Mouse (Mus musculus) T-helper 17 cell (primary cell): ENCODE measurements around the gene Cpeb2.

Experiments used
- in situ Hi-C, 2 experiments: fragments of 300-600 bp; cut with MboI, MseI; formaldehyde crosslinking; loops; 1 replicate in 1 of 2; 2 replicates in 1 of 2; pipeline ENCODE4 v1.15.1; 2025; ENCODE audit warnings: high pct_unique_total_duplicates in 2 of 2

The Cpeb2 gene

GRCm38 (mm10) chr5:43305449-43305848 is 72.5 kb downstream of the Cpeb2 start:
- in situ Hi-C loops = no loop called here

- in situ Hi-C loops = no loop called here
Observed at GRCm38 (mm10) chr5:43309961-43310360, 77.0 kb downstream of the Cpeb2 start.

GRCm38 (mm10) chr5:43324311-43324862 is 91.4 kb downstream of the Cpeb2 start:
- in situ Hi-C loops = no loop called here

DNA sequence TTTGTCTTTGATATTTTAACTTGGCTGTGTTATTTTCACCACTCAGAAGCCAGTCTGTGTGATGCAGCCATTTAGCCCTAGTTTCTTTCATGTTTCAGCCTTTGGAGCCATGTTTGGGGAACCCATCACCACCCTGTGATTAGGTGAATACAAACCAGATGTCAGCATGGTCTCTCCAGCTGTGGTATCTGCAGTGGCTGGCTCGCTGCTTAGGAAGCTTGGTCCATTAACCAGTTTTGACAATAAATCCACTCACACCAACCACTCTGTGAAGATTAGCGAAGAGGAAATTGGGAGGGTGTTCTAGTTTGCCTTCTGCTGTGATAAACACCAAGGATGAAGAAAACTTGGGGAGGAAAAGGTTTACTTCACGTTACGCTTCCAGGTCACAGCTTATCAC is 92.6 kb downstream of the Cpeb2 start:
- in situ Hi-C loops = no loop called here

- in situ Hi-C loops = no loop called here
Observed at GRCm38 (mm10) chr5:43328579-43328978, 95.6 kb downstream of the Cpeb2 start.

GRCm38 (mm10) chr5:43330260-43330659 is 97.3 kb downstream of the Cpeb2 start:
- in situ Hi-C loops = no loop called here

GRCm38 (mm10) chr5:43334469-43334868 is 101.5 kb downstream of the Cpeb2 start:
- in situ Hi-C loops = no loop called here

- in situ Hi-C loops = no loop called here
Observed at GRCm38 (mm10) chr5:43337212-43337611, 104.2 kb downstream of the Cpeb2 start.

DNA sequence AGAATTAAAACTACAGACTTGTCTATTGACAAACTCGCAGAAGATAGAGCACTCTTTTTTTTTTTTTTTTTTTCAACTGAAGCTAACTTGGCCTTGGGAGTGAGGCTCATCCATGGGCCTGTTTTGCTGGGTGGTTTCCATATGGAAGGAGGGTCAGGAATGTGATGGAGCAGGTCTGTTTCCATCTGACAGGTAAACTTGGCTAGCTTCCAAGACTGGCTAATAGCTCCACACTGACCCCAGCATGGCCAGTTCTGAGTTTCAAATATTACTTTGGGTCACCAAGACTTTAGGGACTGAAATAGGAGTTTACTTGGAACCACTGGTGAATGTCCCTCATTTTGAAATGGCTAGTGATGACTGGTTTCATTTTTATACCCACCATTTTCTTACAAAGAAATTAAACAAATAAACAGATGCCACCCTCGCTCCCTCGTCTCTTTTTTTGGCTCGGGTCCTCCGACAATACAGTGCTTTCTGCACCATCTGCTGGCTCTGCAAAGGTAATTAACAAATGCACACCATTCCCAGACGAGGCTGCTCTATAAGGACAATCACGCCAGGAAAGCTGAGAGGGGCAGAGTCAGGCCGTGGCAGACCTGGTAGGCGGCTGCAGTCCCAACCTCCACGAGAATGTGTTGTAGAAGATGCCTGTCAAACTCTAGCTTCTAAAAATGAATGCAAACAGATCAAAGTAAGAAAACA is 106.0 kb downstream of the Cpeb2 start:
- in situ Hi-C loops = no loop called here
